Mouse (Mus musculus) Patski (cell line): Measurements from ENCODE around the gene Bzw2. TPM values are rescaled to one million over a fixed set of nuclear protein-coding genes. Genes with fewer than 3 reads are reported as not detected.

Experiments used
- ATAC-seq: fragments of 100-300 bp; one replicate; pipeline ENCODE4 v1.8.0; 2021
- CTCF ChIA-PET: fragments of 350-600 bp; sonication (Branson Sonifier 250); formaldehyde crosslinking; loops from one replicate; lab custom pipeline; 2022; ENCODE audit warnings: inconsistent platforms; lab: Charles Lee
- POLR2A ChIA-PET: fragments of 350-600 bp; sonication (Branson Sonifier 250); formaldehyde crosslinking; loops from one replicate; lab custom pipeline; 2022; ENCODE audit warnings: antibody characterized with exemption, inconsistent platforms; lab: Charles Lee
- DNase-seq: peaks from one replicate; pipeline ENCODE4 v3.0.0-alpha.2; 2011; ENCODE audit warnings: low read depth, low spot score
- H3K27me3 ChIP-seq: fragments of 371-371 bp; one replicate; pipeline ENCODE4 v1.5.1; 2021
- CTCF ChIP-seq: fragments of 100-300 bp; IDR thresholded peaks from one replicate; pipeline ENCODE4 v1.5.1; 2021
- in situ Hi-C: fragments of 300-500 bp; cut with MboI; formaldehyde crosslinking; loops from 3 replicates; pipeline ENCODE4 v1.11.1; 2018; ENCODE audit warnings: low pct_unique_long_range_greater_than_20kb, mixed read lengths
- polyA plus RNA-seq: library from polyadenylated mRNA; unstranded; gene quantifications from one replicate; pipeline ENCODE4 v1.2.3, GENCODE M21; 2021

Bzw2 gene
- polyA plus RNA-seq, 1 experiment from 2014 or later = 52.3 TPM

DNA sequence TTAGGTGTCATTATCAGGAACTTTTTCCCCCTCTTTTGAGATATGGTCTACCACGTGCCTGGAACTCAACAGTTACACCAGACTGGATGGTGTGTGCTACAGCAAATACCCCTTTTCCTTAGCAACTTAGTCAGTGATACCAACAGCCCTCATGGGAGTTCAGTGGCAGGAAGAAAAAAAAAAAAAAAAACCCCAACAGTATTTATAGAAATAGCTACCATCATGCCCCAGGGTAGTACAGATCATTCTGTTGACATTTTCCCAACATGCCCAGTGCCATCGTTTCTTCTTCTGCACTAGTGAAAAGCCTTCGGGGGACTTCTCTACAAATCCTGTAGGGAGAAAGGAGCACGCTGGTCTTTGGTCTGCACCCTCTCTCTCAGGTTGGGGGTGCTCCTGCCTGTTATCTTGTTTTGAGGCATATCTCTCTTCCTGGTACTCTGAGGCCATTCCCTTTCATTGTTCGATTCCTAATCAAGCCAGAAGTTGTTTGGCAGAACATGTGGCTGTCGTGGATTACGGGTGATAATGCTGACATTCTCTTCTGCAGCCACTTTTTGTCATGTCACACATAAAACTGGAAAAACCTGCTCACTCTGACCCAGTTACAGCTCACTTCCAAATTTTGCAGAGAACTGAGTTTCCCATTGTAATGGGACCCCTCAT lies 6.4 kb upstream of the Bzw2 start:
- no peak for TF ChIP-seq CTCF
- DNase-seq = no peak
- no peak for ATAC-seq
- no peaks in the 10 kb centered on the region for H3K27me3 ChIP-seq
- ChIA-PET CTCF (no interaction called here), POLR2A (no interaction called here)
- in situ Hi-C loops = no loop called here

DNA sequence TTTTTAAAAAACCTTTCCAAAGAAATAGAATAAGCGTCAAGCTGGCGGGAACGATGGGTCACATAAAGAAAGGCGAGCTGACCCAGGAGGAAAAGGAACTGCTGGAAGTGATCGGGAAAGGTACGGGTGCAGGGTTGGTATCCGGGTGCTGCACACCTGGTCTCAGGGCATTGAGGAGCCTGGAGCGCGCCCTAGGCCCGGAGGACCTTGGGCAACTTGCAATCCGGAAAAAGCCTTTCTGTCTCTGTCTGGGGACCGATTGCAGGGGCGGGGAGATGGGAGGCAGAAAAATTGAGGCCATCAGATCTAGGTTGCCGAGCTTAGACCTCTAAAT lies 609 bp downstream of the Bzw2 start:
- DNase-seq = peak; percentile 33
- TF ChIP-seq CTCF = no peak
- H3K27me3 ChIP-seq = no peaks in the 10 kb centered on the region
- CTCF ChIA-PET = no interaction called here
- POLR2A ChIA-PET = interaction anchor here (0.8 to 1.4 kb wide), 2 partner anchors 17 to 255 kb away, joined by 3 read pairs; no protein-coding TSS in a partner anchor
- peak; percentile 23 for ATAC-seq
- in situ Hi-C loops = no loop called here

DNA sequence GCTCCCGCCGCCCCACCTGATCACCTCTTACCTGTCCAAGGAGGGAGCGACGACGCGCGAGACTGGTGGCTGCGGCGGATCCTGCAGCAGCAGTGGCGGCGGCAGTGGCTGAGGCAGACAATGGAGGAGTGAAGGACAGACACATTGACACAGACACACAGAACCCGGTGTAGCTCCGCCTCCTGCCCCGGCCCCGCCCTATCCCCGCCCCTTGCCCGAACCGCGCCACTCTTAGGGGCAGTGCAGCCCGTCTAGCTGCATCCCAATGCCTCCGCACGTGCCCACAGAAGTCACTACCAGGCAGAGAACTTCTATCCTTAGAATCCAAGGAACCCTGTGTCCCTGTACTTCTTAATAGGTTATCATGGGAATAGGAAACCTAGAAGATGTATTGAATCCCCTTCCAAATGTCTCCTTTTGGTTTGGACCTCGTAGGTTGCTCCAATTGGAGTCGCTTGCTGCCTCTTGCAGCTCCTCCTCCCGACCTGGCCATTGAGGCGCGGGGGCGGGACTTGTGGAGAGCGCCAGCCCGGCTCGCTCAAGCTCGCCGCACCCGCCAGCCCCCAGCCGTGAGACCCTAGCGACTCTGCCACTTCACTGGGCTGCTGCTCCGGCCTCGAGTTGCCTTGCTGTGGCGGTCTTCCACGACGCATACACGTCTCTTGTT lies 1.1 kb downstream of the Bzw2 start, which contains the start of gene Ankmy2:
Ankmy2 (plus strand) TSS at position 478 of the 667 bp plus-strand sequence.
- ChIA-PET POLR2A (interaction anchor here (0.8 to 1.0 kb wide), 2 partner anchors 24 to 255 kb away, joined by 3 read pairs; no protein-coding TSS in a partner anchor), CTCF (no interaction called here)
- TF ChIP-seq CTCF = no peak
- in situ Hi-C loops = no loop called here
- ATAC-seq (peak; percentile 89), DNase-seq (peak; percentile 80)
- H3K27me3 ChIP-seq = no peaks in the 10 kb centered on the region

DNA sequence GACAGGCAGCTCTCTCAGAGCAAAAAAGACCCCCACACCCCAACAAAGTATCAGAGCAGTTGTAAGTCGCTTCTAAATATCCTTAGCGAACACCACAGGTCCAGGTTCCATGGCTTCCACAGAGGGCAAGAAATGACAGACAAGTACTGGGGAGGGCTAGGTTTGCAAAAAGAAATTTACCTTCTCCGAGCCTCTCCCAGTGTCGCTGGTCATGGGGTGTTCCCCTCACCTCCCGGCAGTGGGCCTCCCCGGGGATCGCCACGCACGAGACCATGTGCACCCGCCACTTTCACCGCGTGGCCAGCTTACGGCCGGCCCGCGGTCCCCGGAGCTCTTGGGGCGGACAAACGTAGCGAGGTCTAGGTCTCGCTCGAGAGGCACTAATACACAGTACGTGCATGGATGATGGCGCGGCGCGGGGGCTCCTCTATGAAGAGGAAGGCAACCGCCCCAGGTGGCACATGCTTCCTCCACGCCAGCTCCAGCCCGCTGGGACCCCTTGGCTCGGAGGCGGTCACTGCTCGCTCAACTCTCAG lies 1.7 kb downstream of the Bzw2 start:
- no peak for TF ChIP-seq CTCF
- POLR2A ChIA-PET = interaction anchor here (0.8 to 1.0 kb wide), 2 partner anchors 24 to 254 kb away, joined by 3 read pairs; no protein-coding TSS in a partner anchor
- in situ Hi-C loops = no loop called here
- CTCF ChIA-PET = no interaction called here
- no peaks in the 10 kb centered on the region for H3K27me3 ChIP-seq
- ATAC-seq (peak; percentile 13), DNase-seq (no peak)

DNA sequence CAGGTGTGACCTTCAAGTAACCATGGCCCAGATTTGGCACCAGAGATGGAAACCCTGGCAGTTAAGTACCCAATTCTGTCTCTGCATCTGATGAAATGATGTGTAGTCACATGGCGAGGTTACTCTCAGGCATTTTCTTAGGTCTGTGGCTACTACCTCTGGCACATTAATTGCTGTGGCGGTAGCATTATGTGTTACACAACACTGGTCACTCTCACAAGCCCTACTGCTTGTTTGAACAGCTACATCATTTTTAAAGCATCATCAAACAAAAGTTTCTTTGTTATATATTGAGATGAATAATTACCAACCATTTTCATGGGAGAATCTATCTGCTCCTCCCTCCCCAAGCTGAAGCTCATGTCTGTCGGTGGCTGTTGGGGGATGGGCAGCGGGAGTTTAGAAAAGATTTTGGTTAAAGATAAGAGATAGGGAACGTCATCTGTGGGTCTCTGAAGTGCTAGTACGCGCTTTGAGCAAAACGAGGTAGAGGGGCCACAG lies 2.7 kb downstream of the Bzw2 start:
- POLR2A ChIA-PET = interaction anchor here (0.6 kb wide), 1 partner anchor 52 kb away, joined by 5 read pairs; no protein-coding TSS in a partner anchor
- no peak for TF ChIP-seq CTCF
- in situ Hi-C loops = no loop called here
- DNase-seq = no peak
- H3K27me3 ChIP-seq = no peaks in the 10 kb centered on the region
- CTCF ChIA-PET = no interaction called here
- ATAC-seq = no peak

DNA sequence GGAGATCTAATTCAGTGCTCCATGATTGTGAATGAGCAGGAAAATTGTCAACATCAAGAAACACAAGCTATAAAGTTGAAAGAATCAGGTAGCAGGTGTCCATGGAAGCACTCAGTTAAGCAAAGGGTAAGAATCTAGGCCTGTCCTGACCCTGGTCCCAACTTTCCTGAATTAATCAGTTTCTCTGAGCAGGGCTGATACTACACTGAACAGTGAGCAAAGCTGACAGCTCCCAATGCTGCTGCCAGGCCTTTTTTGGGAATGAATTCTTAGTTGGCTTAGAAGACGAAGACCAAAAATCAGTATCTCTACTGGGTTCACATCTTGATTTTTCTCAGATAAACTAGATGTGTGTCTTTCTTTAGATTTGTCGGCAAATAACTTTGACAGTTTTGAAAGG lies 7.1 kb downstream of the Bzw2 start:
- ChIA-PET POLR2A (no interaction called here), CTCF (no interaction called here)
- no peaks in the 10 kb centered on the region for H3K27me3 ChIP-seq
- TF ChIP-seq CTCF = no peak
- DNase-seq = no peak
- ATAC-seq = no peak
- in situ Hi-C loops = no loop called here

DNA sequence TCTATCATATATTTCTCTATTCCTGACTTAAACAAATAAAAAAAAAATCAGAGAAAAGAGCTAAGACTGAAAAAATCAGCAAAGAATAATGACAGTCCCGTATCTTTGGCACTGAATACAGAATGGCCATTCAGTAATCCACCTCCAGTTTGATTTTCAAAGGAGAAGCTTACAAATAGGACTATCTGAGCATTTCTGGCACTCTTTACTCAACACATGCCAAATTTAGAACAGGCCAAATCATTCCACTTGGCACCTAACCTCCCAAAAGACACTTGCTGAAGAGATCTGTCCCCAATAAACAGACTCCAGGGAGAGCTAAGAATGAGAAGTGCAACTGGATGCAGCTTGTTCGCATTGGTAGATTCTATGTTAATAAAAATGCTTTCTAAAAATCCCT lies 7.6 kb downstream of the Bzw2 start:
- no peak for DNase-seq
- no peaks in the 10 kb centered on the region for H3K27me3 ChIP-seq
- in situ Hi-C loops = no loop called here
- no peak for TF ChIP-seq CTCF
- ATAC-seq = no peak
- ChIA-PET CTCF (interaction anchor here (2.0 kb wide), 1 partner anchor 17 kb away, joined by 5 read pairs; no protein-coding TSS in a partner anchor), POLR2A (no interaction called here)

DNA sequence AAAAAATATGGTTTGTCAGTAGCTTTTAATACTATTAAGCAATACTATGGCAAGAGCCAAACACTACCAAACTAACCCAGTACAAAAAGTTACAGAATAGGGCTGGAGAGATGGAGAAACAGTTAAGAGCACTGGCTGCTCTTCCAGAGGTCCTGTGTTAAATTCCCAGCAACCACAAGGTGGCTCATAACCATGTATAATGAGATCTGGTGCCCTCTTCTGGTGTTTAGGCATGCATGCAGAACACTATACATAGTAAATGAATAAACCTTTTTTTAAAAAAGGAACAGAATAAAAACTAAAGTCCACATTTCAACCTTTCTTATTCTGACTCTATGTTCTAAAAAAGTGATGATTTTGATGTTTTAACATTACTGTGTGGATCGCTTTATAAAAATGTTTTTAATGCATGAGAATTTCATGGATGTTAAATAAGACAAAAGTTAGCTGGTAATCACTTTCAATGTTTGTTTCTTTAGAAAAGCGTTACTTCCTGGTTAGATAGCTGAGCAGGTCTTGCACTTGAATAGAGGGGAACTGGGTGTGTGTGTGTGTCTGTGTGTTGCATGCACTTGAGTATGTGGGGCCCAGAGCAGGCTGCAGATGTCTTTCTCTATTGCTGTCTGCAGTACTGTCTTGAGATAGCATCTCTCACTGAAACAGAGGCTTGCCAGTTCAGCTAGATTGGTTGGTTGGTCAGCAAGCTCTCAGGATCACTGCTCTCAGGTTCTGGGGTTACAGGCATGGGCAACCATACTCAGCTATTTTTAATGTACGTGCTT lies 11.5 kb downstream of the Bzw2 start:
- CTCF ChIA-PET = interaction anchor here (1.1 kb wide), 1 partner anchor 12 kb away, joined by 3 read pairs; no protein-coding TSS in a partner anchor
- no peak for DNase-seq
- H3K27me3 ChIP-seq = no peaks in the 10 kb centered on the region
- ATAC-seq = no peak
- POLR2A ChIA-PET = no interaction called here
- TF ChIP-seq CTCF = peak; percentile 45
- in situ Hi-C loops = no loop called here

DNA sequence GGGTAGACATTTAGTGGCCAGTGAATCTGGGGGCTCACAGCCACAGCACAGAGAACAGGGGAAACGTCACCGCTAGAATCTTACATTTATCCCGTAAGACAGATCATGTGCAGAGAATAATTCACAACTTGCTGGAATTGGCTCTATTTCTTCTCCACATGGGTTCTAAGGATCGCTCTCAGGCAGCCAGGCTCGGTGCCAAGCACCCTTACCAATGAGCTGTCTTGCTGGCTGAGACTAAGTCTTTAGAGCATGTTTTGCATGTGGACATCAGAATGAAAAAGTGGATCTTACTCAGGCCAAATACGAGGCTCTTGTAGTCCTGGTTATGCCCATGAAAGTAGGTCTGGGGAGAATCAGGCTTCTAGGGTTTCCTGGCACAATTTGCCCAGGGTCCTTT lies 17.5 kb downstream of the Bzw2 start:
- H3K27me3 ChIP-seq = no peaks in the 10 kb centered on the region
- in situ Hi-C loops = no loop called here
- DNase-seq (no peak), ATAC-seq (no peak)
- no peak for TF ChIP-seq CTCF
- CTCF ChIA-PET = no interaction called here
- POLR2A ChIA-PET = interaction anchor here (1.2 kb wide), 1 partner anchor 18 kb away, joined by 3 read pairs; the partner anchor contains the start of gene Bzw2

DNA sequence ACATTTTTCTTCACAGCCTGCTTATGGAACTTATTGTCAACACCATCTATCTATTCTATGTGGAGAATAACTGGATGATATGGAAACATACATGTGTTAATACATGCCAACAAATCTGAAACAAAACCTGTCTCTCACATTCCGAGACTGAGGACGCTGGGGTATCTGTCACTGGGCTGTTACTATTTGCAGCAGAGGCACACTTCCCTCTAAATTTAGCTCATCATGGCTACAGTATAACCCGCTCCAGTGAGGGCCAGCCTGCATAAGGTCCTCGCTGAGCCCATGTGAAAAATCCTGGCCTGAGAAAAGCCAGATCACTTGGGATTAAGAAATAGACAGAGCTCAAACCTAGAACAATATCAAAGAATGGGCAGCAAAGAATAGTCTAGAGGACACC lies 20.7 kb downstream of the Bzw2 start:
- ChIA-PET CTCF (no interaction called here), POLR2A (no interaction called here)
- ATAC-seq = no peak
- in situ Hi-C loops = no loop called here
- TF ChIP-seq CTCF = no peak
- H3K27me3 ChIP-seq = no peaks in the 10 kb centered on the region
- DNase-seq = no peak
